Comparison of ENCODE assay signal across 8 mouse cellular contexts in genomic region chr8:85081216-85081555, GRCm38 (mm10). TPM values are rescaled to one million over a fixed set of nuclear protein-coding genes. Genes with fewer than 3 reads are reported as not detected.
A peak's percentile ranks its signal among the peaks of the same experiment; 100 is the strongest.
DNase-seq lines count a peak whose midpoint lies in the region; ATAC-seq and TF ChIP-seq lines count a peak whose summit lies in the region.

Gene Wdr83, minus strand, starts transcription at chr8:85081306.

- TF ChIP-seq POLR2A in ES-Bruce4 (IDR thresholded peaks at IDR 0.05; ENCODE audit: insufficient read depth, low read length): no peak

- peak within 1 kb of the TSS; percentile 95 for H3K4me3 ChIP-seq in ES-Bruce4 (ENCODE audit: low read depth, low read length)
- H3K4me3 ChIP-seq in forebrain, embryonic 14.5 days (ENCODE audit: low read depth, low read length): peak within 1 kb of the TSS; percentile 94
- H3K4me3 ChIP-seq in megakaryocyte, embryonic 14.5 days (replicated peaks): peak within 1 kb of the TSS; percentile 99

- DNase-seq in adrenal gland, postnatal 10 days: peak; percentile 54
- DNase-seq in forebrain, embryonic 14.5 days (ENCODE audit: low spot score): no peak
- no peak for DNase-seq in left cerebral cortex, postnatal 14 days (ENCODE audit: low spot score in 2 of 2)
- DNase-seq in testis, postnatal 14 days (ENCODE audit: low spot score): peak; percentile 52
- DNase-seq in right cerebral cortex, postnatal 36 days (ENCODE audit: low spot score in 2 of 2): no peak

- no peak for TF ChIP-seq EP300 in ES-Bruce4 (IDR thresholded peaks at IDR 0.05; ENCODE audit: insufficient read depth, low read depth, low read length)

- no peaks in the 10 kb centered on the region for H3K27me3 ChIP-seq in ES-Bruce4 (ENCODE audit: control insufficient read depth, insufficient read depth, low read length, poor library complexity, severe bottlenecking)
- H3K27me3 ChIP-seq in forebrain, embryonic 14.5 days (replicated peaks; ENCODE audit: control insufficient read depth, insufficient read depth, low read length): no peaks in the 10 kb centered on the region
- H3K27me3 ChIP-seq in megakaryocyte, embryonic 14.5 days (replicated peaks): no peaks in the 10 kb centered on the region

- H3K27ac ChIP-seq in ES-Bruce4 (ENCODE audit: insufficient read depth, low read length): peak within 1 kb of the TSS; percentile 1; the same call in 1 of the 2 replicates
- 0 out of 2 replicates have a peak within 1 kb of the TSS, but pooled peaks have one; percentile 21 for H3K27ac ChIP-seq in forebrain, embryonic 14.5 days (ENCODE audit: low read depth, low read length)

- no peak for TF ChIP-seq CTCF in ES-Bruce4 (IDR thresholded peaks at IDR 0.05; ENCODE audit: low read depth, low read length)

- ATAC-seq in forebrain, embryonic 14.5 days: peak; percentile 21
- ATAC-seq in hematopoietic stem cell, adult 5-6 weeks (replicated peaks in 1 of 2; ENCODE audit: insufficient read depth in 1 of 2, low FRiP score in 2 of 2, low TSS enrichment in 1 of 2, low read depth in 1 of 2, poor library complexity in 2 of 2, severe bottlenecking in 2 of 2): peak; percentile 66 to 67

- peak within 1 kb of the TSS; percentile 94 for H3K4me2 ChIP-seq in forebrain, embryonic 14.5 days (ENCODE audit: low read length)

- WGBS in forebrain, embryonic 14.5 days: under 1% methylated on average over 9 of the region's 9 CpGs

- H3K9ac ChIP-seq in ES-Bruce4 (ENCODE audit: low read depth, poor library complexity, severe bottlenecking): peak within 1 kb of the TSS; percentile 85
- peak within 1 kb of the TSS; percentile 92 for H3K9ac ChIP-seq in forebrain, embryonic 14.5 days (ENCODE audit: low read length)

- intact Hi-C loops in left cerebral cortex, postnatal 14 days (cut with DNase I): loop anchor here (10.0 kb wide), 1 partner anchor 214 kb away; the partner anchor contains the start of genes Orc6 and Vps35

- no peaks in the 10 kb centered on the region for H3K9me3 ChIP-seq in ES-Bruce4 (replicated peaks; ENCODE audit: control insufficient read depth, insufficient read depth, low read length, poor library complexity, severe bottlenecking)
- H3K9me3 ChIP-seq in forebrain, embryonic 14.5 days (replicated peaks; ENCODE audit: control insufficient read depth, low read length): no peaks in the 10 kb centered on the region
- no peaks in the 10 kb centered on the region for H3K9me3 ChIP-seq in megakaryocyte, embryonic 14.5 days

- no peaks in the 10 kb centered on the region for H3K4me1 ChIP-seq in ES-Bruce4 (ENCODE audit: control insufficient read depth, insufficient read depth, low read length)
- H3K4me1 ChIP-seq in forebrain, embryonic 14.5 days (ENCODE audit: control insufficient read depth, insufficient read depth, low read length): peaks cover 19% of the 10 kb centered on the region
- H3K4me1 ChIP-seq in megakaryocyte, embryonic 14.5 days: peaks cover 75% of the 10 kb centered on the region

- peaks cover 22% of the 10 kb centered on the region for H3K36me3 ChIP-seq in ES-Bruce4 (ENCODE audit: control insufficient read depth, insufficient read depth, low read length, poor library complexity, severe bottlenecking)
- H3K36me3 ChIP-seq in forebrain, embryonic 14.5 days (ENCODE audit: control insufficient read depth, insufficient read depth, low read length): peaks cover 28% of the 10 kb centered on the region
- peaks cover 40% of the 10 kb centered on the region for H3K36me3 ChIP-seq in megakaryocyte, embryonic 14.5 days (replicated peaks; ENCODE audit: low read length)

RNA-seq across cellular contexts. Expression of gene Wdr83, which starts in this region (rescaled TPM):
- 16.5 and 16.8 TPM in 2 replicates for polyA plus RNA-seq in ES-Bruce4 (2011; ENCODE audit: insufficient read depth, insufficient read length, low read depth, missing spikeins)
- total RNA-seq in adrenal gland, postnatal 10 days (2021): 10 to 100 TPM; 25.7 to 29.8 TPM
- polyA plus RNA-seq in forebrain, embryonic 14.5 days (2014; fragmentation: Nextera tagmentation; extraction: Ambion mirVana): 49.7 and 50.1 TPM in 2 replicates
- 17.3 and 17.6 TPM in 2 replicates for total RNA-seq in hematopoietic stem cell, adult 5-6 weeks (2017)
- total RNA-seq in left cerebral cortex, postnatal 14 days (2021): 10 to 100 TPM; 27.5 to 36.1 TPM
- 19.7 TPM in 1 of 2 replicates, not detected in the other for polyA plus RNA-seq in megakaryocyte, embryonic 14.5 days (2012; ENCODE audit: insufficient read depth, low replicate concordance)

Comparison
In these comparisons a context has a peak if more than half of its experiments do, and no peak if none do; other contexts are left out.
1. DNase-seq: peak in adrenal gland, postnatal 10 days (single experiment) and testis, postnatal 14 days (single experiment); none in forebrain, embryonic 14.5 days (single experiment), left cerebral cortex, postnatal 14 days (0 of 2) and right cerebral cortex, postnatal 36 days (0 of 2).
2. Peak in every context shown above with its lines, with median percentiles within 50 percentile points of each other: H3K4me3 ChIP-seq.